Mouse (Mus musculus): ENCODE measurements at regions not wholly inside any gene's neighbourhood (a gene's known extent, or its start where the extent isn't known, plus 50 kb on each side); places are given as distances from the start of the nearest gene placed in this dataset.

DNA sequence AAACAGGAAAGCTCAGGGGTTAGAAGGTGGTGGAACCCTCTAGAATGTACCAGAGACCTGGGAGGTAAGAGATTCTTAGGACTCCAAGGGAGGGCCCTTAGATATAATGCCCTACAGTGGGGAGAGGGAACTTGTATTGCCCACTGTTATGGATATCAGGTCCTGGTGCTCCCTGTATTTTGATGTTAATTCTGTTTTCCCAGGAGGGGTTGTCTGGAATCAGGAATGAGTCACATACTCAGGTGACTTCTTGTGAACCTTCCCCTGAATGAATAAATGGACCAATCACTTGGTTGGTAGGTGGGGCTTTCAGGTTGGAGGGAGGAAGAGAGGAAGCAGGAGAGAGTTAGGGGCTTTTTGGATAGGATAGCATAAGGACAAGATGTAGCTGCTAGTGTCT is 533.8 kb upstream of the Htr2c start:
- intact Hi-C loops (cut with DNase I) = no loop called here

GRCm38 (mm10) chrX:146459891-146460290 is 502.4 kb upstream of the Htr2c start:
- DNase-seq (ENCODE audit: low spot score in 2 of 2) = peak in 1 of 2 experiments; percentile 4
- intact Hi-C loops (cut with DNase I) = no loop called here

More for the DNA sequence above, 533.8 kb upstream of the Htr2c start:
- DNase-seq (ENCODE audit: low spot score in 2 of 2) = no peak

DNA sequence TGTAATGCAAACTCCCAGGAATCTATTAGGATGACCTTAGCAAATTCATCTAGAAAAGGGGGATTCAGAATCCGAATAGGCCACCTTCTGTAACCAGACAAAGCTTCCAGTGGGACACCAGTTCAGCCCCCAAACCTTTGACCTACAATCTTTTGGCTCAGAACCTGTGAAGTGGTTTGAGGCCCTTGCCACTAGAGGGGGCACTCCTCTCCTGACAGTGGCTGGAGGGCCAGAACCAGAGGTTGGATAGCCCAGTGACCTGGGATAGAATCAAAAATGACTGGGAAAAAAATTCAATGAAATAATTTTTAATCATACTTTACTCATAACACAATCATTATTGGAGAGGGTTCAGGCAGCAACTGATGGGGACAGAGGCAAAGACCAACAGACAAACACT is 484.7 kb upstream of the Htr2c start:
- intact Hi-C loops (cut with DNase I) = no loop called here
- DNase-seq (ENCODE audit: low spot score in 2 of 2) = no peak

- intact Hi-C loops (cut with DNase I) = no loop called here
- no peak for DNase-seq (ENCODE audit: low spot score in 2 of 2)
Observed at GRCm38 (mm10) chrX:146512492-146512891, 449.8 kb upstream of the Htr2c start.

- intact Hi-C loops (cut with DNase I) = no loop called here
- no peak for DNase-seq (ENCODE audit: low spot score in 2 of 2)
Observed at GRCm38 (mm10) chrX:146513261-146513660, 449.1 kb upstream of the Htr2c start.

GRCm38 (mm10) chrX:146528775-146529174 is 433.5 kb upstream of the Htr2c start:
- intact Hi-C loops (cut with DNase I) = no loop called here
- DNase-seq (ENCODE audit: low spot score in 2 of 2) = no peak

DNA sequence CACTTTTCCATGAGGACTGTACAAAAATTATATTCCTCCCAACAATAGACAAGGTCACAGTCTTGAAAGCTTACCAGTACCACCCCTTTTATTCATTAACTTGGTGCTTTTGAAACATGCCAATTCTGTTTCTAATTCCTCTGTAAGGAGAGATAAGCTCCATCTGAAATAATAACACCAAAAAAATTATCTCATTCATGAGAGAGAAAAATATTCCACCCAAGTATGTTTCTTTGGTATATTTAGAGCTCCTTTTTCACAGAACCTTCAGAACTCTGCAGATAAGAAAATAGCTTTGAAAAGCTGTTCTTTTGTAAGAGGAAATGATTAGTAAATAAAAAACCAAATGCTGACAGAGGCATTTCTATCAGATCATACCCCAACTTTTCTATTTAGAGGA is 424.5 kb upstream of the Htr2c start:
- DNase-seq (ENCODE audit: low spot score in 2 of 2) = no peak
- intact Hi-C loops (cut with DNase I) = no loop called here

- no peak for DNase-seq (ENCODE audit: low spot score in 2 of 2)
- intact Hi-C loops (cut with DNase I) = no loop called here
Observed at GRCm38 (mm10) chrX:146558606-146559005, 403.7 kb upstream of the Htr2c start.

All from left cerebral cortex, postnatal 25 days (tissue).